In the genomic region with DNA sequence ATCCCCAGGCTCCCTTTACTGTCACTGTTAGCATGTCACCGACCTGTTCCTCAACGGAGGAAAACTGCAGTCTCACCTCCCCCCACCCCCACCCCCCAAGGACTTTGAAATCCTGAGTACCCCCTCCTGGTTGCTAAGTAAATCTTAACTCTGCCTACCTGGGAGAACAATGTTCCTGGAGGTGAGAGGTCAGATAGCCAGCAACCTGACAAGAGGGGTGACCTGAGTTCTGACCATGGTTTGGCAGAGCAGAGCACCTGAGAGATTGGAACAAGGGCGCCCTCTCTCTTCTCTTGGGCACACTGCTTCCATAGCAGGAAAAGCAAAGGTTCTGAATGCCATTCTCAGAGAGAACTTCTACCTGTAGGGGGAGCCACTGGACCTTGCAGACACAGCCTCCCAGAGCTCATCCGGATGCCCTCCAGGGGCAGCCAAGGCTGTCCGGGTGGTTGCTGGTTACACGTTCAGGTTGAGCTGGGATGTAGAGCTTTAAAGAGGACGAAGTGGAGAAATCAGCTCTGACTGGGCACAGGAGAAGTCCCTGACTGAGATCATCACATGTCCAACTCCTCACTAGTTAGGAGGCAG, we compare ENCODE assay signal across 7 mouse cellular contexts. TPM values are rescaled to one million over a fixed set of nuclear protein-coding genes. Genes with fewer than 3 reads are reported as not detected.
DNase-seq lines count a peak whose midpoint lies in the region; ATAC-seq and TF ChIP-seq lines count a peak whose summit lies in the region.

No protein-coding gene starts in this region.

- no peak overlapping the region for H3K4me3 ChIP-seq in neural tube, embryonic 12.5 days
- no peak overlapping the region for H3K4me3 ChIP-seq in neural tube, embryonic 15.5 days (replicated peaks)
- no peak overlapping the region for H3K4me3 ChIP-seq in olfactory bulb, adult 2 months (ENCODE audit: insufficient read depth, low read depth, low read length)

- H3K4me2 ChIP-seq in neural tube, embryonic 12.5 days (replicated peaks) = no peak overlapping the region
- H3K4me2 ChIP-seq in neural tube, embryonic 15.5 days = no peak overlapping the region

- 28% methylated on average over 7 of the region's 7 CpGs for WGBS in neural tube, embryonic 12.5 days
- 27% methylated on average over 7 of the region's 7 CpGs for WGBS in neural tube, embryonic 15.5 days
- 30% methylated on average over 7 of the region's 7 CpGs for WGBS in olfactory bulb, adult 2 months

- no peak overlapping the region for H3K9ac ChIP-seq in neural tube, embryonic 12.5 days
- no peak overlapping the region for H3K9ac ChIP-seq in neural tube, embryonic 15.5 days (replicated peaks)

- peaks cover 4% of the 10 kb centered on the region for H3K4me1 ChIP-seq in neural tube, embryonic 12.5 days
- peaks cover 7% of the 10 kb centered on the region for H3K4me1 ChIP-seq in neural tube, embryonic 15.5 days
- H3K4me1 ChIP-seq in olfactory bulb, adult 2 months (ENCODE audit: control insufficient read depth, insufficient read depth, low read length) = peaks cover 2% of the 10 kb centered on the region

- peak; percentile 40 for DNase-seq in T-cell, adult 2 months (ENCODE audit: low spot score)
- DNase-seq in cerebellum, adult 8-10 months = peak; percentile 47
- DNase-seq in heart, postnatal 4 days = peak; percentile 74
- peak; percentile 38 for DNase-seq in left cerebral cortex, postnatal 4 days

- no peaks in the 10 kb centered on the region for H3K9me3 ChIP-seq in neural tube, embryonic 12.5 days
- H3K9me3 ChIP-seq in neural tube, embryonic 15.5 days (replicated peaks) = no peaks in the 10 kb centered on the region

- no peak for TF ChIP-seq POLR2A in olfactory bulb, adult 2 months (IDR thresholded peaks at IDR 0.05; ENCODE audit: insufficient read depth, low read depth, low read length)

- peaks cover 19% of the 10 kb centered on the region; the same call in 1 of the 2 replicates for H3K27me3 ChIP-seq in neural tube, embryonic 12.5 days (replicated peaks)
- H3K27me3 ChIP-seq in neural tube, embryonic 15.5 days (replicated peaks) = peaks cover 19% of the 10 kb centered on the region

- 0 out of 2 replicates have a peak, but pooled peaks have one; percentile 22 for ATAC-seq in neural tube, embryonic 12.5 days (ENCODE audit: low FRiP score, low read depth)
- no peak for ATAC-seq in neural tube, embryonic 15.5 days (ENCODE audit: low FRiP score)

- TF ChIP-seq CTCF in olfactory bulb, adult 2 months (IDR thresholded peaks at IDR 0.05; ENCODE audit: insufficient read depth, low read depth, low read length) = peak; percentile 54; the same call in 1 of the 2 replicates

- no peak overlapping the region for H3K27ac ChIP-seq in neural tube, embryonic 12.5 days
- no peak overlapping the region for H3K27ac ChIP-seq in neural tube, embryonic 15.5 days (replicated peaks)
- no peak overlapping the region for H3K27ac ChIP-seq in olfactory bulb, adult 2 months (ENCODE audit: insufficient read depth, low read depth, low read length)

- intact Hi-C loops in left cerebral cortex, postnatal 4 days (cut with DNase I) = no loop called here

- H3K36me3 ChIP-seq in neural tube, embryonic 12.5 days = peaks cover 19% of the 10 kb centered on the region
- H3K36me3 ChIP-seq in neural tube, embryonic 15.5 days = peaks cover 19% of the 10 kb centered on the region

RNA-seq across cellular contexts. Expression of a gene that starts 40.6 kb away (rescaled TPM):
- 99.4 and 106 TPM in 2 replicates for polyA plus RNA-seq in neural tube, embryonic 12.5 days (2016; fragmentation: Nextera tagmentation; extraction: Ambion mirVana)
- polyA plus RNA-seq in neural tube, embryonic 15.5 days (2015; fragmentation: Nextera tagmentation; extraction: Ambion mirVana) = 74.6 and 92.6 TPM in 2 replicates
- total RNA-seq in heart, postnatal 4 days (2021) = 10 to 100 TPM; 48.9 to 50.9 TPM
- total RNA-seq in left cerebral cortex, postnatal 4 days (2021) = 10 to 100 TPM; 84.5 to 89.7 TPM
- polyA plus RNA-seq in olfactory bulb, adult 2 months (2012; ENCODE audit: insufficient read depth, insufficient read length, low replicate concordance, missing spikeins) = not detected in 2 replicates

RNA-seq across cellular contexts. Expression of a gene that starts 41.4 kb away (rescaled TPM):
- 7.4 and 8.2 TPM in 2 replicates for polyA plus RNA-seq in neural tube, embryonic 12.5 days (2016; fragmentation: Nextera tagmentation; extraction: Ambion mirVana)
- polyA plus RNA-seq in neural tube, embryonic 15.5 days (2015; fragmentation: Nextera tagmentation; extraction: Ambion mirVana) = 6.2 and 6.5 TPM in 2 replicates
- total RNA-seq in heart, postnatal 4 days (2021) = 10 to 100 TPM; 23.1 to 25.0 TPM
- 10 to 100 TPM; 49.2 to 49.7 TPM for total RNA-seq in left cerebral cortex, postnatal 4 days (2021)
- not detected in 2 replicates for polyA plus RNA-seq in olfactory bulb, adult 2 months (2012; ENCODE audit: insufficient read depth, insufficient read length, low replicate concordance, missing spikeins)
